Mouse (Mus musculus): ENCODE measurements at regions not wholly inside any gene's neighbourhood (a gene's known extent, or its start where the extent isn't known, plus 50 kb on each side); places are given as distances from the start of the nearest gene placed in this dataset.
"Not testable (repeated sequence)": the region's sequence is repeated elsewhere in the genome, so short reads cannot be mapped to it uniquely, and the experiment has no call there.

GRCm38 (mm10) chr8:89562597-89562996 is 518.6 kb upstream of the Sall1 start:
- no peak for DNase-seq (ENCODE audit: low spot score)

- DNase-seq (ENCODE audit: low spot score), result no peak
Observed at GRCm38 (mm10) chr8:89541231-89541630, 497.3 kb upstream of the Sall1 start.

GRCm38 (mm10) chr8:89534605-89535004 is 490.6 kb upstream of the Sall1 start:
- DNase-seq (ENCODE audit: low spot score), result no peak

DNA sequence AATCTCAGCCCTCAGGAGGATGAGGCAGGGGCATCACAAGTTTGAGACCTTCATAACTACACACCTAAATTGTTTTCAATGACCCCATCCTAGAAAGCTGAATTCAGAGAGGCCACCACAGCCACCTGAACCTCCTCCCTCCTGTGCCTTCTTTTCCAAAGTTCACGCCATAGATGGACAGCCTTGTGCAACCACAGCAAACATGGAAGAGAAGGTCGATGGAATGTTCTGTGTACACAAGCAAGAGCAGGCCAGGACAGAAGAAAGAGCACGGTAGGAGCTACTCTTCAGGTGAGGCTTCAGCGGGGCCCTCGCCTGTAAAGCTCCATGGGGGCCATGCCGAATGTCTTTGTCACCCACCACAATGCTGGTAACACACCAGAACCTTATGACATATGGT is 481.1 kb upstream of the Sall1 start:
- DNase-seq (ENCODE audit: low spot score), result no peak

DNA sequence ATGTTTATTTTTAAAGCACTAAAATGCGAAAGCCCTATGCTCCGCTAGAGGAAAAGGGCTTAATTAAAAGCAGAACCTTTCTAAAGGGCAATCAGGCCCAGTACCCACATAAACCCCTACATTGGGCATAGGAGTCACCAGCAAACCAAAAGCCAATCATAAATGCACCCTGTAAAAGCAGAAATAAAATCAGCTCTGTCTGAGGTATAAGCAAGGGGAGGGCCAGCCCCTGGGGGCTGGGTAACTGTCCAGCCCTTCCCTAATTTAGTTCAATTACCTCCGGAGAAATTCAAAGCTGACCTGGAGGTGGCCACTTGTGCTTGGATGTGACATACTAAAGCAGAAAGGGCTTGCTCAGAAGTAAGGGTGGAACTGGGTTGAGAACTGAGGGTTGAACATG is 479.4 kb upstream of the Sall1 start:
- DNase-seq (ENCODE audit: low spot score), result no peak

- DNase-seq (ENCODE audit: low spot score), result no peak
Observed at GRCm38 (mm10) chr8:89516602-89517001, 472.6 kb upstream of the Sall1 start.

- DNase-seq (ENCODE audit: low spot score), result no peak
Observed at GRCm38 (mm10) chr8:89514270-89514669, 470.3 kb upstream of the Sall1 start.

- DNase-seq (ENCODE audit: low spot score), result no peak
Observed at GRCm38 (mm10) chr8:89507639-89508038, 463.7 kb upstream of the Sall1 start.

- no peak for DNase-seq (ENCODE audit: low spot score)
Observed at GRCm38 (mm10) chr8:89503545-89504234, 459.7 kb upstream of the Sall1 start.

GRCm38 (mm10) chr8:89503030-89503429 is 459.1 kb upstream of the Sall1 start:
- DNase-seq (ENCODE audit: low spot score), result no peak

DNA sequence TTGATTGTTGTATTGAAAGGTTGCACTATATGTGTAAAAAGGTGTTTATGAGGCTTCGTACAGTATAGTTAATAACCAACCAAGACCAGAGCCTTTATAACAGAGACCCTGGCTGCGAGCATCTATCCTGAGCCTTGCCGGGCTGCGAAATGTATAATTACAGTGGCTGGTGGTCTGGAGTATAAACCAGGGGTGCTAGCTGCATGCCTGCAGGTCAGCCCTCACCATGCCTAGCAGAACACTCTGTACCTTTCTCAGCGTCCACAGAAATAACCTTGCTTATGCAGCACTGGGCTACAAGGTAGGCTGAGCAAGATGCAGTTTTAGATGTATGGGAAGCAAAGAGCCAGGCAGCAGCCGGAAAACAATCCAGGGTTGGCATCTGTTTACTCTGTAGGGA is 457.8 kb upstream of the Sall1 start:
- no peak for DNase-seq (ENCODE audit: low spot score)

DNA sequence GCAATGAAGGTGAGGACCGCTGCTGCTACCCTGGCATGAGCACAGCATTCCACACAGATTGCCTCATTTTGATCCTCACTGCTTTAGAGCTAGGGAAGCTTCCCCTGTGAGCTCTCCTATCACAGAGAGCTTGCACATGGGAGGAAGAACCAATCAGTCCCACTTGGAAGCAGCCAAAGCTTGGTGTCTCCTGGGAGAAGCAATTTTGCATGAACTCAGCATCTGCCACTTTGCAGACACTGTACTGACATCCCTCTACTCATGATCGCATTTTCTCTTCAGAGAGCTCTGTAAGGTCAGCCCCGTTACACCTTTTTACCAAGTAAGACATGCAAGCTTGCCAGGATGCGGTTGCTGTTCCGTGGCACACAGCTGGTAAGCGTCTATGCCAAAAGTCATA is 455.9 kb upstream of the Sall1 start:
- peak; percentile 1 for DNase-seq (ENCODE audit: low spot score)

DNA sequence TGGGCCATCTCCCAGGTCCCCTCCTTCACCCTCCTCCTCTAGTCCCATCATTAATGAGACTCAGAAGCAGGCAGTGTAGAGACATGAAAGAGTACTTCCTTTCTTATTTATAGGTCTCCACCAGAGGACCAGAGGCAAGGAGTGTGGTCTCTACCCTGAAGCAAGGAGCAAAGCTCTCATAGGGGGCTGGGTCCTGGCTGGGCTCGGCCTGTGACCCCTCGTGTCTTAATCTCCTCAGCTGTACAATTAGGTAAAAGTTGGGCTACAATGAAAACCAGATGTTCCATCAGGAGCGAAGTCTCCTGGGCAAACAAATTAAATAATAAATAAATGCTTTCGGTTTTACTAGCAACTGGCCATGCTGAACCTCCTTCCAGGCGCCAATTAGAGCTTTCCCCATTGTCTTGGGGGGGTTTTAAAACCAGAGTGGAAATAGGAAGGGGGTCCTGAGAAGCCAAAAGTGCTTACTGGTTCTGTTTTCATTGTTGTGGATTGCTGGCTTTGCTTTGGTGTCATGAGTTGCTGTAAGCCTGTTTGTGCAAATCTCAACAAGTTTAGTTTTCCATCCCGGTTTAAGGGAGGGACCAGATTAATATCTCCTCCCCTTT is 454.2 kb upstream of the Sall1 start:
- DNase-seq (ENCODE audit: low spot score), result no peak

DNA sequence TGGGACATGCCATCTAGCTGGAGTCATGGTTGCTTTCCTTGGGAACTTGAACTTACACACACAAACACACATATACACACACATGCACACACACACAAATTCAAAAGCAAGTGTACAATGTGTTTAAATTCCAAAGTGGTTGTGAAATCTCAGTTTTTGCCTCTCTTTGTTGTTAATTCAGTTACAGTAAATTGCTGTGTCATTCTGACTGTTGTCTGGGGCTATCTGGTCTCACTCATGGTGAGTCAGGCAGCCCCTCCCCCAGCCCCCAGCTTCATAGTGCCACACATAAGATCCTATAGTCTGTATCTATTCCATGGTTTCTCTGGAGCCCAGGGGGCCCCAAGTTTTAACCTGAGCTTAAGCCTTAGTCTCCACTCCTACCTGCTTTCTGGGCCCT is 448.4 kb upstream of the Sall1 start:
- no peak for DNase-seq (ENCODE audit: low spot score)

GRCm38 (mm10) chr8:89482481-89482880 is 438.5 kb upstream of the Sall1 start:
- DNase-seq (ENCODE audit: low spot score), result not testable (repeated sequence)

DNA sequence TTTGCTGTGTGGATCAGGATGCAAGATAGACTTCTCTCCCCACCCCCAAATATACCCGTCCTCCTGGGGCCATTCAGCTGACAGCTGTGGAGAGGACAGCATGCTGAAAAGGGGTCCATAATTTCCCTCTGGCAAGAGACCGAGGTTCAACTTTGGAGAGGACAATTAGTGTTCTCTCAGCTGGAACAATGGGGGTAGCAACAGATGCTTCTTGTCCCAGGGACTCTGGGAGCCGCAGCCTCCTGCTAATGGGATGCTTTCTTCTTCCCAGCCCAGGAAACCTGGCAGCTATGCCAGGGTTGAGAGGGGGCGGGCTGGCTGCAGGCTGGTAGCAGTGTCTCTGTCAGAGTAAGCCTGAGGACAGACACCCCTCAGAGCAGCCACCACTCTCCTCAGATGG is 433.0 kb upstream of the Sall1 start:
- no peak for DNase-seq (ENCODE audit: low spot score)

DNA sequence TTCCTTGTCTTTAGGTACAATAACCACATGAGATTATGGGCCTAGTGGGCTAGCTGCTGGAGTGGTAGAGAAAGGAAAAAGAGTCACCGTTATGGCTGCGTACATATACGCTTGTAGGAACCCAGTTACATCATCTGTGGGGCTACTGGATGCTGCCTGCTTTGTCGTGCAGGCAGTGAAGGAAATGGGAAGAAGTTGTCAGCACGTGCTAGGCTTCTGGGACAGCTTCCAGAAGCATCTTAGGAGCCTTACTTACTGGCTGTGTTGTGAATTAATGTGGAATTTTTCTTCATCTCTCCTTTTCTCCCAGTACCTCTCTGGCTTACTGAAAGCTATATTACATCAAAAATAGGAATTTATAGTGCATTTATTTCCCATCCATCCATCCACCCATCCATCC is 427.2 kb upstream of the Sall1 start:
- no peak for DNase-seq (ENCODE audit: low spot score)

GRCm38 (mm10) chr8:89468782-89469220 is 424.8 kb upstream of the Sall1 start:
- DNase-seq (ENCODE audit: low spot score), result no peak

DNA sequence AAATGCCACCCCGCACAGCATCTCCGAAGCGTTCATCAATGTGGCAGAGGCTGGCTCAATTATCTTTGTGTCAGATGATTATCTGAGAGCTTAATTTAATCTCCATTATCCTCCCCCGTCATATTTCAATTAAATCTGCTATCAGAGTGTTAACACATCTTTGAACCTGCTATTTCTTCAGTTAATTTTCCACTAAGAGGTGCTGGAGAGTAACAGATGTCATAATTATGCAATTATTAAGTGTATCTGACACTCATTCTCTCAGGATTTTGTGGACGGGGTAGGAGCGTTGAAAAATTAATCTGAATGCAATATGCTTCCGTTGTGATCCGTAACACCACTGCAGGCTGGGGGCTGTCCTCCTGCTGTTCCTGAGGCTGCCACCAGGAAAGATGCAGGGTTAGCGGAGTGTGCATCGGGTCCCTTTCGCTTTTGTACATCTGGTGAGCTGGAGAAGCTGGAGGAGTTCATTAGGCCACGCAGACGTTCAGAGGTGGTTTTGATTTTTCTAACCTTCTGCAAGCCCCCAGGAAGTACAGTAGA is 421.3 kb upstream of the Sall1 start:
- DNase-seq (ENCODE audit: low spot score), result no peak

GRCm38 (mm10) chr8:89456517-89456916 is 412.6 kb upstream of the Sall1 start:
- DNase-seq (ENCODE audit: low spot score), result no peak

GRCm38 (mm10) chr8:89455731-89456130 is 411.8 kb upstream of the Sall1 start:
- DNase-seq (ENCODE audit: low spot score), result no peak

GRCm38 (mm10) chr8:89454197-89454596 is 410.2 kb upstream of the Sall1 start:
- DNase-seq (ENCODE audit: low spot score), result no peak

GRCm38 (mm10) chr8:89453724-89454123 is 409.8 kb upstream of the Sall1 start:
- no peak for DNase-seq (ENCODE audit: low spot score)
